Mouse (Mus musculus): ENCODE data around the gene Adamts1. TPM values are rescaled to one million over a fixed set of nuclear protein-coding genes. Genes with fewer than 3 reads are reported as not detected.

The Adamts1 gene
- total RNA-seq, 2 experiments from 2014 or later: not detected

DNA sequence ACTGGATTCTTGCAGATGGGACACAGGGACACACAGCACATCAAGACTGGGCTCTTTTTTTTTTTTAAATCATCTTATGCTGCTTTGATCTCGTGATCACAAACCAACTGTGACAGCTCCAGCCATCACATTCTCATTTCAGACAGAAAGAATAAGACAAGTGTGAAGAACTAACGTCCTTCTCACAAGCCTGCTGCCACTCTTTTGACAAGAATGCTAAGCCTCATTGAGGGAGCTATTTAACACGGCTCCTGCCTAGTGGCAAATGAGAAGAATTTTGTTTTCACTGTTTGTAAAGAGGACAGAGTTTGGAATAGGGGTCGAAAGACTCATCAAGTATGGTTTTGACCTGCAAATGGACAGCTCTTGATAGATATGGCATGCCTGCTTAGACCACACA, 35.6 kb downstream of the Adamts1 start:
- no peak for ATAC-seq (ENCODE audit: poor library complexity, severe bottlenecking)

DNA sequence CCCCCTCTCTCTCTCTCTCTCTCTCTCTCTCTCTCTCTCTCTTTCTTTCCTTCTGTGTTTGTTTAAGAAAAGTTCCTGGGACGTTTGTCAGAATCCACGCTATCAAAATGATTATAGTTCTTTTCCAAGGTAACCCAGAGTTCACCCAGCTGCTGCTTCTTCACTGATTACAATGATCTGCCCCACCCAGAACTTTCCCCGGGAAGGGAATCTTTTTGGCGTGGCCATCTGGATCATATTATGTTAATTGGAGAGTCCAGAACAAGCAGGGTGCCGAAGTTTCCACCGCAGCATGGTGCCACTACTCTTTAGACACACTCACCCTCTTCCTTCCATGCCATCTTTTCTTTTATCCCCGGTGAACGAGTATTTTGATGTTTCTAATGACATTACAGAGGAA, 37.2 kb downstream of the Adamts1 start:
- no peak for ATAC-seq (ENCODE audit: poor library complexity, severe bottlenecking)

DNA sequence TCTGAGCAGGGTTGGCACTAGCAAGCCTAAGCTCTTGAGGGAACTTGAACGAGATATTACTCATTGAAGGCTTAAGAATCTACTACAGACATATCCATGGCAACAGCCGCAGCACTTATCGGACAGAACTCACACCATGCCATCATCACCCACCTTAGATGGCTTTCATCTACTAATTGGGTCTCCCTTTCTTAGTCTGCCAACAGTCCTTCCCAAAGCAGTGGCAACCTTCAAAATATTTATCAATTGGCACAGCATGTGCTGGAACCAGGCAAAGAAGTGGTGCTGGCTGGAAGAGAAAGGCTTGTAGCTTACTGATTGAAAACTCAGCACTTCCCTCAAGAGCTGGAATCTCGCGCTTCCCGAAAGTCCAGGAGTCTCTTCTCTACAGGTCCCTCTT, 37.7 kb downstream of the Adamts1 start:
- no peak for ATAC-seq (ENCODE audit: poor library complexity, severe bottlenecking)

DNA sequence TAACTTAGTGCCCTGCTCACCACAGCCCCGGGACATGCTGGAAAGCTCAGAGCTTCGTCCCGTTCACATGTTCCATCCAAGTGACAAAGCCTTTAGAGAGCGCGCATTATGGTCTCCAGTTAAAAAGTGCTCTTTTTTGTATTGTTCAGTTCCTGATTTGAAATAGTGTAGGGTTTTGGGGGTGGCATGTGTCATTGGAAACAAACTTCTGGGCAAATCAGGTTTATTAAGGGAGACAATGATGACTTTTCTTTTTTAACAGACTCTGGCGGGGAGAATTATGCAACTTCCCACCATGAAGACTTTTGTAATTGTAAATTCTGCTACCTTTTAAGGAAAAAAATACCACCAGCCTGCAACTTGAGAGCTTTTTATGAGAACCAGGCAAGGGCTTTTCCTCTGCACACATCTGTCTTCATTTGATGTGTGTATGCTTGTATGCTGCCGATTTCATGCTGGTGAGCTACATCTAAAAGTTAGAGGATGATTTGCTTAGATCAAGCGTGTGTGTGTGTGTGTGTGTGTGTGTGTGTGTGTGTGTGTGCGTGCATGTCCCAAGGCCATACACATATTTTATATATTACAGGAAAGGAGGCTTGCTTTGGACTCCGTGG, 40.8 kb downstream of the Adamts1 start:
- no peak for ATAC-seq (ENCODE audit: poor library complexity, severe bottlenecking)

DNA sequence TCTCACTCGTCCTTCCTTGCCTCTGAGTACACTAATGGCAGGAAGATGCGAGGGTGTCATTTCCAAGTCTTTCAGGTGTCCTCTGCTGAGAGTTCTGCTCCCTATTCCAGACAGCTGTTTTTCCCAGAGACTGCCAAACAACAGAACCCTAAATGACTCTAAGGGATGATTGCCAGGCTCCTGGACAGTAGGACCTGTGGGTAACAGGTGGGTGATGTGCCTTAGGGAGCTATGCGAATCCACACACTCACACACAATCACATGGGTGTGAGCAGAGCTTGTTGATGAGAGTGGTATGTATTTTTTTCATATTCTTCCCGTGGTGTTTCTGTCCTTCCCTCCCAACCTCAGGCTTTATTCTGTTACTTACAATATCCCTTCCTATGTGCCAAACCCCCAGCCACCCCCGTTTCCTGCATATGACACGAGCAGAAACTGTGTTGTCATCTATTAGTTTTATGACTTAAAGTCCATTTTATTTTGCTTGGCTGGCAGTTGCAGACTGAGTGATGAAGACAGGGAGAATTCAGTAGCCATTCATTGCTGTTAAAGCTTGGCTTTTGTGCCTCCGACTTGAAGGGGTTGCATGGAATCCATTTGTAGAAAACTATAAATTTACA, 41.8 kb downstream of the Adamts1 start:
- ATAC-seq (ENCODE audit: poor library complexity, severe bottlenecking): no peak

DNA sequence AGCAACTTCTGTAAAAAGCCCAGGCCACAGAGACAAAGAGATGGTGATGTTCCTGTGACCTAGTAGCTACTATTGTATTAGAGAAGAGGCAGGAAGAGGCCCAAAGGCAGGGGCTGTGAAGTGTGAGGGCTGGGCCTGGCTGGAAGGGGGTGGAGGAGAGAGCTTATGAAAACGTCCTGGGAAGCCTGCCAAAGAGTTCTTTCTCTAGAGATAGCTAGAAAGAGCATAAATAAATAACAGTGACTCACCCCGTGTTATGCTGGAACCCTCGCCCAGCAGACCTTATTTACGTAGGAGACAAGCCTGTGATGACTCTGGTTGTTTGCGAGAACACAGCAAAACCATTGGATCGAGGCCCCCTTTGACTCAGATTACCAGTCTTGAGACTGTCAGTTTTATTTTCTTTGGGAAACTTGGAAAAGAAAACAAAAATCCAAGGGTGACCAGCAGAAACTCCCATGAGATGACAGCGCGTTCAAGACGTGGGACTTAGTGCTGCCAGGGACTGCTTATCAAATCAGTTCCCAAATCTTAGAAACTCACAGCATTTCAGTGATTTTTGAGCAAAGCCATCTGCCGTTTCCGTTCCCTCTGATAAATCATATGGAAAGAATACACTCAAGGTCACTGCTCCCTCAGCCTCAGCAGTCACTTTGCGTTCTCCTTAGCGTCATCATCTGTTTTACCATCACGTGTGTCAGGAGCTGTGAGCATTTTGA, 46.7 kb downstream of the Adamts1 start:
- ATAC-seq (ENCODE audit: poor library complexity, severe bottlenecking): 0 out of 2 replicates have a peak, but pooled peaks have one; percentile 30

DNA sequence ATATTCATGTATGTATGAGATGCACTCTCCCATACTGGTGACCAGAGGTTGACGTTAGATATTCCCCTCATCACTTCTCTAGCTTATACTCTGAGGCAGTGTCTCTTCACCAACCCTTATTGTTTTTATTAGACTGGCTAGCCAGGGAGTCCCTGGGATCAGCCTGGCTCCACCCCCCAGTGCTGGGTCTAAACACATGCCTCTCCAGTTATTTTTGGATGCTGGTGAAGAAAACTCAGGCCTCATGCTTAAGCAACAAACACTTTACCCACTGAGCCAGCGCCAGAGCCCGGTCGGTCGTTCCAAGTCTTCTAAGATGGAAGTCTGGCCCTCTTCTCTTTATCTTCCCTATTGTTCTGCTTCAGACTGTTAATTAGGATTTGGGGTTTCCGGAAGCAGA, 53.6 kb downstream of the Adamts1 start:
- ATAC-seq (ENCODE audit: poor library complexity, severe bottlenecking): no peak

DNA sequence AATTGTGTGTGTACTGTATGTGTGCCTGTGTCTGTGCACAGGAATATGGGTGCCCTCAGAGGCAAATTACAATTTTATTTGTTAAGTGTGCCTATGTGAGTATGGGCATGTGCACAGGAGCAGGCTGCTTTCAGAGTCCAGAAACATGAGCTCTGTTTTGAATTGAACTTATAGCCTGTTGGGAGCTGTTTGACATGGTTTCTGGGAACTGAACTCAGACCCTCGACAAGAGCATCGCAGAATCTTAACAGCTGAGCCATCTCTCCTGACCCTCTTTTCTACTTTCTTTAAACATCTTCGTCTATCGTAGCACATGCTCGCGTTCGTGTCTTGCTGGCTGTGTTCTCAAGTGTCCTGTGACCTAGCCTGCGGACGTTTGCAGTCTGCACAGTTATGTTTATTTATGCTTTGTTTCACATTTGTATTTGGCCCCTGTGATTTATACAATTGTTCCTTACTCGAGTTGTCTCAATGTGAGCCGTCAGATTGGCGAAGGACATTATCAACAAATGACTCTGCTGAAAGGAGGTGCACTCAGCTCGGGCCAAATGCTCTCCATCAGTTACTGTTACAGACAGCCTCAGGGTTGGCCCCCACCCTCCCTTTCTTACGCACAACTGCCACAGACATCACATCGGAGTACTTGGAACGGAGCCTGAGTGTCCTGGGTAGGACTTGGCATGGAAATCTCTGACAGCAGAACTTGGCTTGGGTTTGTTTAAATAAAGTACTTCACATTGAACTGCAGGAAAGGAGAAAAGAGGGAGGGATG, 55.1 kb downstream of the Adamts1 start:
- ATAC-seq (ENCODE audit: poor library complexity, severe bottlenecking): no peak

DNA sequence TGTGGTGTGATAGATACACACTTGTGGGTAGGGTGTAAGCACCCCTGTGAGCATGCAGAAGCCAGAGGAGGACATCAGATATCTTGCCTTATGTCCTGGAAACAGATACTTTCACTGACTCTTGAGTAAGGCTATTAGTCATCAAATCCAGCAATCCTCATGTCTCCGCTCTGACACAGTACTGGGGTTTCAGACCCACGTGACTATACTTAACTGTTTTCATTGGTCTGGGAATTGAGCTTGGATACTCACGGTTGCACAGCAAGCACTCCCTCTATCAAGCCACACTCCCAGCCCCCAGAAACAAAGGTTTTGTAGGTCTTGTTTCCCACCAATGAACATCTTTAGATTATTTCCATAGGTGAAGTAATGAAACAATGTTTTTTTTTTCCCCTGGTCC, 56.5 kb downstream of the Adamts1 start:
- no peak for ATAC-seq (ENCODE audit: poor library complexity, severe bottlenecking)

Other genes starting within 250 kb of the Adamts1 start
- not detected in 2 replicates for gene Cyyr1, start 249.7 kb downstream of the Adamts1 start, total RNA-seq (2015)
- gene Cyyr1, start 249.7 kb downstream of the Adamts1 start, total RNA-seq (2017): not detected in 2 replicates
- 0.02 and 0.14 TPM in 2 replicates for gene Adamts5, start 98.7 kb upstream of the Adamts1 start, total RNA-seq (2015)
- gene Adamts5, start 98.7 kb upstream of the Adamts1 start, total RNA-seq (2017): 0.04 and 0.12 TPM in 2 replicates

Data from megakaryocyte, adult 5-6 weeks (primary cell).